Mouse (Mus musculus) subcutaneous adipose tissue, adult 2 months (tissue): Measurements from ENCODE around the gene E430018J23Rik. TPM values are rescaled to one million over a fixed set of nuclear protein-coding genes. Genes with fewer than 3 reads are reported as not detected.

Experiments used
- polyA plus RNA-seq: library from polyadenylated mRNA; depleted of rRNA; stranded (reverse); fragments of >200 nt; gene quantifications from 2 replicates; pipeline ENCODE4 v1.2.3, GENCODE M21; 2012; ENCODE audit warnings: low replicate concordance; rRNA removed

Gene E430018J23Rik
- polyA plus RNA-seq, result 4.3 and 9.6 TPM in 2 replicates

GRCm38 (mm10) chr7:127393157-127393943 lies at the start of gene E430018J23Rik:
TSS of gene E430018J23Rik (minus strand) at chr7:127393629.

GRCm38 (mm10) chr7:127421388-127422191 lies 28.2 kb upstream of the E430018J23Rik start, which contains the start of gene Zfp688:
TSS of gene Zfp688 (minus strand) at chr7:127422068.

GRCm38 (mm10) chr7:127406002-127406987 lies 12.9 kb upstream of the E430018J23Rik start, which contains the start of gene Zfp764:
TSS of gene Zfp764 (minus strand) at chr7:127406822.

DNA sequence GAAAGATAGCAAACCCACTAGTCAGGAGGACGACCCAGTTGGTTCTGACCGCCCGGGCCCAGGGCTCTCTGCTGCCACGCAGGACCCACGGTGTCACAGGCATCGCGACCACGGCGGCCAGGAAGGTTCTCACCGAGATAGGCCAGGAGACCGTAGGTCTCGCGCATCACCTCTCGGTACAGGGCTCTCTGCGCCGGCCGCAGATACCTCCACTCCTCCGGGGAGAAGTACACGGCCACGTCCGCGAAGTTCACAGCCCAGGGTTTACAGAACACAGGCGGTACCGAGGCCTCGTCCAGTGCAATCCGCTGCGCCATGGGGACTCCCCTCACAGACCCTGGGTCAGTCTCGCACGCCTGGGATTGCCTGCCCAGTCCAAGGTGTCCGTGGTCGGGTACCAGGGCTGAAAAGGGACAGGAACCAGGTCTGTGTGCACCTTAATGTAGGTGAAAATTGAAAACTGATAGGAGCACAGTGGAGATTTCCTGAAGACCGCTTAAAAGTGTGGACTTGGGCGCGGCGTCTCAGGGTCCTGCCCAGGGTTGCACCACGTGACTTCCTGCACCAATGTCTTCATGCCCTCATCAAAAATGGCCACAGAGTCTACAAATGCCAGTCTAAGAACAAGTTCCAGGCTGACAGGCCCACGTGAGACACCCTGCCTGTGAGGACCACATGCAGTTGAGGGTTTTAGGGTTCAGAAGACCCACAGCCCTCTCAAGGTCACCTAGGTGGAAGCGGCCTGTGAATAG lies 6.6 kb downstream of the E430018J23Rik start, which contains the start of gene 9130019O22Rik:
9130019O22Rik (minus strand) TSS at position 526 of the 752 bp plus-strand sequence.

DNA sequence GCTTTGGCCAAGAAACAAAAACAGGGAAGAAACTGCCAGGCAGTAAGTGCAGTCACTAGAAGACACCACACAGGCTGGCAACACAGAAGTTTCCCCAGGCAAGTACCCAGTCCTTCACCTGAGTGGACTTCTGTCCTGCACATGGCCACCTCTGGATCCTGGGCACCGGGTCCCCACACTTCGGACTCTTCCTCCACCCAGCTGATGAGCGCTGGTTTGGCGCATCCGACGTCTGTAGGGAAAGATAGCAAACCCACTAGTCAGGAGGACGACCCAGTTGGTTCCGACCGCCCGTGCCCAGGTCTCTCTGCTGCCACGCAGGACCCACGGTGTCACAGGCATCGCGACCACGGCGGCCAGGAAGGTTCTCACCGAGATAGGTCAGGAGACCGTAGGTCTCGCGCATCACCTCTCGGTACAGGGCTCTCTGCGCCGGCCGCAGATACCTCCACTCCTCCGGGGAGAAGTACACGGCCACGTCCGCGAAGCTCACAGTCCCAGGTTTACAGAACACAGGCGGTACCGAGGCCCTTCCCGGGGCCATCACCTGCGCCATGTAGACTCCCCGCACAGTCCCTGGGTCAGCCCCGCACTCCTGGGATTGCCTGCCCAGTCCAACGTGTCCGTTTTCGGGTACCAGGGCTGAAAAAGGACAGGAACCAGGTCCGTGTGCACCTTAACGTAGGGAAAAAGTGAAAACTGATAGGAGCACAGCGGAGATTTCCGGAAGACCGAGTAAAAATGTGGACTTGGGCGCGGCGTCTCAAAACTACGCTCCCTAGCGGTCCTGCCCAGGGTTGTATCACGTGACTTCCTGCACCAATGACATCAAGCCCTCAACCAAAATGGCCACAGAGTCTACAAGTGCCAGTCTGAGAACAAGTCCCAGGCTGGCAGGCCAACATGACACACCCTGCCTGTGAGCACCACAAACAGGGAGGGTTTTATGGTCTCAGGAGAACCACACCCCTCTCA lies 17.9 kb downstream of the E430018J23Rik start, which contains the start of gene Zfp747:
Zfp747 (minus strand) TSS at position 780 of the 975 bp plus-strand sequence.

DNA sequence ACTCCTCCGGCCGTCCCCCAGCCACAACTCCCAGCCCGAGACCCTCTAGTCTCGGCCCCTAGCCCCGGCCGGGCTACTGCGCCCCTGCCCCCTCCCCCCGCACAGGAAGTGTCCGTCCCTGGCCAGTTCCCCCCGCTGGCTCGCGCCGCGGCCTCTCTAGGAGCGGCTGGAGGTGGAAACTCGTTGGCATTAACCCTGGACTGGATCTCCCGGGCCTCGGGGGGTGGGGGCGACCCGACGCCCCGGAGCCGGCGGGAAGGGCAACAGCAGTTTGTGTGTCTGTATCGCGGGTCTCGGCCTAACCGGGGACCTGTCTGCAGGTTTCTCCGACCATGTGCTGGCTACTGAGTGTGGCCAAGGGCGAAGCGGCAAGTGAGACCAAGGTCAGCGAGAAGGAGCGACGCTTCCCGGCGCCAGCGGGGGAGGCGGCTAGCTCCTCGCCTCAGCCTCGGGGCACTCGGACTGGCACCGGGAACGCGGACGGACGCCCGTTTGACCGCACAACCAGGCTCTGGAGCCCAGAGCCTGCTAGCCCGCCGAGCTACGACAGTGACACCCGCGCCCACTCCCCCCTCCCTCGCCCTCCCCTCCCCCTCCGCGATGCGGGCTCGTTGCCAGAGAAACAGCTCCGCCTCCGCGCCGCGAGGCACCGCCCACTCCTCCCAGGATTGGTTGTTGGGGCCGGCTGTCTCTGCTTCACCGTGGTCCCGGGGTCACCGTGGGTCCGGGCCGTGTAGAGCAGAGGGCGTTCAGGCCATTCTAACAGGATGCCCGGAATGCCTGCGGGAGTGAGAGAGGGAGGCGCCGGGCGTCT lies 47.7 kb downstream of the E430018J23Rik start, which contains the start of gene Zfp768:
Zfp768 (minus strand) TSS at position 78 of the 814 bp plus-strand sequence.

Other genes with a start within 250 kb of the E430018J23Rik start
- gene Cd2bp2, start 197.6 kb downstream of the E430018J23Rik start, polyA plus RNA-seq, result 26.3 and 45.0 TPM in 2 replicates
- 29.5 and 47.5 TPM in 2 replicates for gene Tbc1d10b, start 185.2 kb downstream of the E430018J23Rik start, polyA plus RNA-seq
- 1.3 and 1.5 TPM in 2 replicates for gene Mylpf, start 184.7 kb downstream of the E430018J23Rik start, polyA plus RNA-seq
- gene Zfp553, start 160.6 kb downstream of the E430018J23Rik start, polyA plus RNA-seq, result 5.3 and 22.2 TPM in 2 replicates
- 18.4 and 23.6 TPM in 2 replicates for gene Sept1, start 160.5 kb downstream of the E430018J23Rik start, polyA plus RNA-seq
- gene Zfp771, start 149.4 kb downstream of the E430018J23Rik start, polyA plus RNA-seq, result 43.2 and 112 TPM in 2 replicates
- 47.0 and 71.1 TPM in 2 replicates for gene Dctpp1, start 132.9 kb downstream of the E430018J23Rik start, polyA plus RNA-seq
- gene Sephs2, start 119.6 kb downstream of the E430018J23Rik start, polyA plus RNA-seq, result 30.3 and 33.1 TPM in 2 replicates
- 5.0 and 11.6 TPM in 2 replicates for gene Itgal, start 97.4 kb downstream of the E430018J23Rik start, polyA plus RNA-seq
- gene Zfp768, start 48.0 kb downstream of the E430018J23Rik start, polyA plus RNA-seq, result 24.9 and 37.2 TPM in 2 replicates
- 5.7 and 10.7 TPM in 2 replicates for gene Zfp747, start 17.6 kb downstream of the E430018J23Rik start, polyA plus RNA-seq
- gene 9130019O22Rik, start 6.5 kb downstream of the E430018J23Rik start, polyA plus RNA-seq, result 2.8 and 5.8 TPM in 2 replicates
- 5.8 and 8.7 TPM in 2 replicates for gene Zfp764, start 13.2 kb upstream of the E430018J23Rik start, polyA plus RNA-seq
- 17.0 and 24.9 TPM in 2 replicates for gene Zfp688, start 28.4 kb upstream of the E430018J23Rik start, polyA plus RNA-seq
- gene Zfp689, start 55.5 kb upstream of the E430018J23Rik start, polyA plus RNA-seq, result 2.5 and 5.1 TPM in 2 replicates
- gene Prr14, start 66.0 kb upstream of the E430018J23Rik start, polyA plus RNA-seq, result 65.7 and 102 TPM in 2 replicates
- gene Fbrs, start 85.6 kb upstream of the E430018J23Rik start, polyA plus RNA-seq, result 20.0 and 36.9 TPM in 2 replicates
- 10.6 and 30.1 TPM in 2 replicates for gene Srcap, start 118.4 kb upstream of the E430018J23Rik start, polyA plus RNA-seq
- 14.3 and 19.8 TPM in 2 replicates for gene Gm42715, start 126.0 kb upstream of the E430018J23Rik start, polyA plus RNA-seq
- gene Tmem265, start 167.8 kb upstream of the E430018J23Rik start, polyA plus RNA-seq, result not detected in 2 replicates
- gene Phkg2, start 179.7 kb upstream of the E430018J23Rik start, polyA plus RNA-seq, result 59.0 and 79.2 TPM in 2 replicates
- 7.2 and 7.9 TPM in 2 replicates for gene Ccdc189, start 195.0 kb upstream of the E430018J23Rik start, polyA plus RNA-seq
- gene Rnf40, start 195.1 kb upstream of the E430018J23Rik start, polyA plus RNA-seq, result 26.1 and 45.6 TPM in 2 replicates
- gene Zfp629, start 222.2 kb upstream of the E430018J23Rik start, polyA plus RNA-seq, result 8.4 and 24.5 TPM in 2 replicates